Mouse (Mus musculus): Measurements from ENCODE around the gene Add1. TPM values are rescaled to one million over a fixed set of nuclear protein-coding genes. Genes with fewer than 3 reads are reported as not detected.

The Add1 gene
- 100 to 1,000 TPM; 294 to 308 TPM for total RNA-seq (2021)

DNA sequence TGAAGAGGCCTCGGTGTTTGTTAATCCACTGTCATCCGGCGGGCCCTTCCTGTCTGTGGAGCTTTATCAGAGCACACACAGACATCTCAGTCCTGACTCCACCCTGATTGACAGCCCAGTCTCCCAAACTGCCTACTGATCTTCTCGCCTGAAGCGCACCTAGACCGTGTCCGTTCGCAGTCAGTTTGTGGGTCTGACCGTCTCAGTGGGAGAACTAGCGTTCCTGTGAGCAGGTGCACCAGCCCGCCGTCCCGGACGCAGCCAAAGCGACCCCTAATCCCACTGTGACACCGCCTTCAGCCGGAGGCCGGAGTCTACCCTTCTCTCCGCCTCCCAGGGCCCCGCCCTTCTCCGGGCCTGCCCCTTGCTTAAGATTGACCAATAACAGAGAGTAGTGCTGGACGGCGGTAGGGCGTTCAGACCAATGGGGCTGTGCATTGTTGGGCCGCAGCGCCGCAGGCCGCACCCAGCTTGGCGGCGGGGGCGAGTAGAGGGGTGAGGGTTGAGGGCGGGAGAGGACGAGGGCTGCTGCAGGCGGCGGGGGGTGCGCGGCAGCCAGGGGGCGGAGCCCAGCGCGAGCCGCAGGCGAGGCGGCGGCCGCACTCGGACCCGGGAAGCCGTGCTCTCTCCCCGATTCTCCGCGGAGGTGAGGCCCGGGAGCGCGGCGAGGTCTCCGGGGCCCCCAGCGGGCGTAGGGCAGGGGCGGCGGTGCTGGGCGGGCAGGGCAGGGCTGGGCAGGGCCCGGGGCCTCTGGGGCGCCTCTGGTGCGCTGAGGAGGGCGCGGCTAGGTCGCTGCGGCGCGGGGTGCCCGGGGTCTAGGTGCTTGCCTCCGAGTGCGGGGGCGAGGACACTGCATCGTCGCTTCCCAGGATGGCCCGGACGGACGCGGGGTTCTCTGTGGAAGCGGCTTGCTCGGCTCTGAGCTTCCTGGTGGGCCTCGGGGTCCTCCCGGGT lies at the start of gene Add1:
Gene Add1, plus strand, starts transcription at position 397 of the 954 bp plus-strand sequence.
- intact Hi-C loops (cut with DNase I), result no loop called here
- DNase-seq (ENCODE audit: extremely low spot score in 1 of 2, low spot score in 2 of 2), result peak; percentile 97

DNA sequence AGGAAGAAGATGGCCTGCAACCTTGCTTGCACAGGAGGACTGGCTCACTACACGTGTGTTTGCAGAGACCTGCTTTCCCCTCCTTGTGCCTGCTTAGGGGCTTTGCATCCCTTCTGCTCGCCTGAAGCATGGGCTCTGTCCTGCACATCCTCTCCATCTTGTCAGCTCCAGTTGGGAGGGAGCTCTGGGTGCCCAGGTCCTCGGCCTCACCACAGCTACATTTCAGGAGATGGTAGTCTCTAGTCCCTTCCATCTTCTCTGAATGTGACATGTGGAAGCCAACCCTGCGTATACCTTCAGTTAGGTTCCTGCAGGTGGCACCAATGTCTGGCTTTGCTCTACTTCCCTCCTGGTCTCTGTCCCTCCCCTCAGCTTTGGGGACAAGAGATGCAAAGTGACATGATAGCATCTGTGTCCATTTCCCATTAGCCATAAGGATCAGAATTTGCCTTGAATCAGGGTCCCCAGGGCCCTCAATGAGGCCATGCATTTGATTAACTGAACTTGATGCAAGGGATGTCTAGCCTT lies 49.4 kb upstream of the Add1 start:
- no peak for DNase-seq (ENCODE audit: extremely low spot score in 1 of 2, low spot score in 2 of 2)
- intact Hi-C loops (cut with DNase I), result no loop called here

DNA sequence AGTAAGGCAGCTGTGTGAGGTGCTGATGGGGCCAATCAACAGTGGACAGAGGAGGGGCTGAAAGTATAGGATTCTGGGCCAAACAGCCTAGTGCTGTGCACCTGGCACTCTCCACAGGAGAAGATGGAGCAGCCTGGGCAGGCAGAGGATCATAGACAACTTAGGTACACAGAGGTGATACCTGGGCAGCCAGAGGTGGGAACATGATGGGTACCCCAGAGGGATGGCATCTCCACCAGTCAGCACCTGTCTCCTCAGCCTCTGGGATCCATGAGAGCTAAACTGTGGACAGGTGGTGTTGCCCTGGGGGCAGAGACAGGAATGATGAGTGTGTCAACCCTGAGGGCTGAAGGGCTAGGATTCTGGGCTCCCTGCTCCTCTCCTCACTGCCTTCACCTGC lies 49.0 kb upstream of the Add1 start:
- DNase-seq (ENCODE audit: extremely low spot score in 1 of 2, low spot score in 2 of 2), result no peak
- intact Hi-C loops (cut with DNase I), result no loop called here

DNA sequence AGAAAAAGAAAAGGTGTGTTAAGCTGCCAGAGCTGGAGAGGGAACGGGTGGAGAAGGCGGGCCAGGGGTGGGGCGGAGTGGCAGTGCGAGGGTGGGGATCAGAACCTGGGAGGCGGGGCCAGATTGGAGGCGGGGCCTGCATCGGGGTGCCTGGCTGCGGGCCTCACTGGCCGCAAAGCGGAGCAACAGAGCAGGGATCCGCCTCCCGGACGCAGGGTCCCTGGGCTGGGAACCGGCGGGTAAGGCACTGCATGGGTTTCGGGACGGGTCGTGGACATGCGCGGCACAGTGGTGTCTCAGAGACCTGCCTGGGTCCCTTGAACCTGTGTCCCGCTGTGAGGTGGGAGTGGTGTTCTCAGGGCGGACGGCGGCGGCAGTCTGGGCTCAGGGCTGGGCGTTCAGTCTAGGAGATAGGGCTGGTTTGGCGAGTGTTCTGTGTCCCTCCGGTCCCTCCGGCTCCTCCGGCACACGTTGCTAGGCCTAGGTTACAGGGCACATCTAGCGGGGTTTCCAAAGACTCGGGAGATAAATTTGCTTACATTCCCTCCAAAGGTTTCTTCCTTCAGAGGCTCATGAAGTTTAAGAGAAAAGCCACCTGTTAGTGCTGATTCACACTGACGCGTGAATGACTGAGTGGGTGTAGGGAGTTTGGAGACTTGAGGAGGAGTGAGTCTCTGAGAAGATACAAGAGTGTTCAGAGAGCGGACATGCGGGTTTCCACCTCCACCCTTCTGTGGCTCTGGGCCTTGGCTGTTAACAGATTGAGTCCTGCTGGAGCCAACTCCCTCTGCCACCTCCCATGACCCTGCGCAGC lies 47.6 kb upstream of the Add1 start, which contains the start of gene Sh3bp2:
Gene Sh3bp2, plus strand, starts transcription at position 176 of the 814 bp plus-strand sequence.
- peak; percentile 50 to 96 for DNase-seq (ENCODE audit: extremely low spot score in 1 of 2, low spot score in 2 of 2)
- intact Hi-C loops (cut with DNase I), result no loop called here

DNA sequence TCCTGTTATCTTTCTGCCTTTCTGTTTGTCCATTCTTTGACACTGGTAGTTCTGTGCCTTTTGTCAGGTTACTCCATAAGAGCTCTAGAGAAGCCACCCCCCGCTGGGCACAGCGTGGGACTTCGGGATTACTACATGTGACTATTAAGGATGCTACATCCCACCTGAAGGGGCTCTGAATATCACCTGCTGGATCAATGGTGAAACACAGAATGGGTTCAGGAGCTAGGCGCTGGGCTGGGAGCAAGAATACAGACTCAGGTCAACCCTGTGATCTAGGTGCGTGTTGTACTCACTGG lies 47.0 kb upstream of the Add1 start:
- DNase-seq (ENCODE audit: extremely low spot score in 1 of 2, low spot score in 2 of 2), result no peak
- intact Hi-C loops (cut with DNase I), result no loop called here

DNA sequence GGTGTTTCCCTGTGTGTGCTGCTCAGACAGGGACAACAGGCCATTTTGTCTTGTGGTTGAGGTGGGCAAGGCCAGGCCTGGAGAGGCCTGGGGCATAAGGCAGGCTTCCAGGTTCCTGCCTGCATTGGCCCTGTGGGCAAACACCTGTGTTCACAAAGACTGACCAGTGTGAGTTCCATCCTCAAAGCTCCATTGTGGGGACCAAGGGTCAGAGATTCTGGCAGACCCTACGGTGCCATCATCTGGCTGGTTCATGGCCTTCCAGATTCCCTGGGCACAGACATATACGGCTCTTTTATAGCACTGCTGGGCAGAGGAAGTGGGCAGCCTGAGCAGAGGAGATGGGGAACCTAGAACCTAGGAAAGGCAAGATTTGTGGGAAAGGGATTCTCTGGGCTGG lies 46.1 kb upstream of the Add1 start:
- DNase-seq (ENCODE audit: extremely low spot score in 1 of 2, low spot score in 2 of 2), result no peak
- intact Hi-C loops (cut with DNase I), result no loop called here

DNA sequence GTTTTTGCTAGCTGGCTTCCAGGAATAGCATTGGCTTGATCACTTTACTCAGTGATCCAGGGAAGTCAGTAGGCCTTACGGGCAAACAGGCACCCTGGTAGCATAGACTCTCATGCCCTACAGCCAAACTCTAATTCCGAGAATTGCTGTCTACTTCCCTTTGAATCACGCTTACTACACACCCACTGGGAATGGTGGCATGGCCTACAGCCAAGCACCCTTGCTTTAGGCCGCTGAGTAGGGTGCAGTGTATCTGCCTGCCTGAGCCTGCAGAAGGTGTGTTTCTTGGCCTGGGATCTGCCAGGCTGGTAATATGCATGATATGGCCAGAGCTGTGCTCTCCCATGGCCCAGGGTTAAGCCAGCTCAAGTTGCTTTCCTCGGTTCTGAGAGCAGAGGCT lies 44.7 kb upstream of the Add1 start:
- DNase-seq (ENCODE audit: extremely low spot score in 1 of 2, low spot score in 2 of 2), result no peak
- intact Hi-C loops (cut with DNase I), result no loop called here

DNA sequence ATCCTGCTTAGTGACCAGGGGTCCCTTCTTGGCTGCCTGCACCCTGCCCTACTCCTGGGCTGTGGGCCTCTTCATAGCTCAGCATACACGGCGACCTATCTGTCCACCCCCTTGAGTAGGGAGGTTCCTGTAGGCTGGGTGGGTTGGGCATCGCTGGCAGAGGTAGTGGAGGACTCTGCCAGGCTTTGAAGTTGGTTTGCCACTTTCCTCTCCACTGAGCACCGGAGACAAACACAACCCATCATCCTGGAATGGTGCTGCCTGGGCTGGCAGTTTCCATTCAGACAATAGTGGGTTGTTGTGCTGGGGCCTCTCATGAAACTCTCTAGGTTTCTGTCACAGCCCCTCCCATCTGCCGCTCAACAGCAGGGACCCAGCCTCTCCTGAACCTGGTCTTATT lies 43.3 kb upstream of the Add1 start:
- DNase-seq (ENCODE audit: extremely low spot score in 1 of 2, low spot score in 2 of 2), result no peak
- intact Hi-C loops (cut with DNase I), result no loop called here

DNA sequence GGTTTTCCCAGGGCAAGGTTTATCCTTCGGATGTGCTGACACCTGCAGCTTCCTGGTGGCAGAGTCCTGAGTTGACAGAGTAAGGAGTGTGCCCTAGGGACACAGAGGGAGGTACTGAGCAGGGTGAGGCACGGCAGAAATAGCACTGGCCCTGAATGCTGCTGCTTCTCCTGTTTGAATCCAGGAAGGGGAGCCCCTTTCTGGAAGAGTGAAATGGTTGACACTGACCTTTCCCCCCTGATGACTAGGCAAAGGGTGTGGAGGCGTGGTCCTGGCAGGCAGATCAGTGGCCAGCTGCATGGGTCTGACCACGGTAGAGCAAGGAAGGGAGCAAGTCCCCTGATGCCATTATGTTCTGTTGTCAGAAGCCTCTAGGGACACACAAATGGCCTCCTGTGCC lies 42.8 kb upstream of the Add1 start:
- intact Hi-C loops (cut with DNase I), result no loop called here

DNA sequence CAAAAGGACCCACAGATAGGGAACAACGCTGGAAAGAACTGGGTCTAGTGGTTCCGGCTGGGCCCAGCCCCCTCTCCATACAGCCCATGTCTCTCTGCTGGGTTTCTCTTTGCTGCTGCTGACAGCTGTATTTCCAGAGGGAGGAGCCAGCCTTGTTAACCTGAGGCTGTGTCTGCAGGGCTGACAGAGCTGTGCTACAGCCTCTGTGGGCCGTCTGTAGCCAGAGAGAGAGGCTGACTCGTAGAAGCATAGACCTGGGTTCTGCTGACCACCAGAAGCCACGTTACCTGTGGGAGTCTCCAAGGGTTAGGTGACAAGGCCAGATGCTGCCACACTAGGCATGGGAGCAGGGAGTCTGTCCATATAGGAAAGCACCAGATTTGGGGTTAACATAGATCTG lies 40.4 kb upstream of the Add1 start:
- no peak for DNase-seq (ENCODE audit: extremely low spot score in 1 of 2, low spot score in 2 of 2)
- intact Hi-C loops (cut with DNase I), result no loop called here

More for the DNA sequence above, 42.8 kb upstream of the Add1 start:
- peak in 1 of 2 experiments; percentile 15 for DNase-seq (ENCODE audit: extremely low spot score in 1 of 2, low spot score in 2 of 2)

DNA sequence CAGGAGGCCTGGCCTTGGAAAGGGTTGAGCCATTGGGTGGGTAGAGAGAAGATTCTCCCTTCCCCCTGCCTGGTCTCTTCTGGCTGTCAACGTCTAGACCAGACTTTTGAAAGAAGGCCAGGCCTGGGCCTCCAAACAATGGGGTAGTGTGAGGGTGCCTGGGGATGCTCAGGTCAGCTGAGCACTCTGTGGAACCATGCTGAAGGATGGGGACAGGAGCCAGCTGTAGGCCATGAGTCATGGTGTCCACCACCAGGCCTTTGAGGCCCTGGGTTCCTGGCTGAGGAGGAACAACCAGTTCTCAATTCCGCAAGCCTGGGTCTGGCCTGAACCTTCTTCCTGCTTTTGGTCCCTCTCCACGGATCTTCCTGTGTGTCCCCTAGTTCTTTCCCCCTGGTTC lies 39.6 kb upstream of the Add1 start:
- intact Hi-C loops (cut with DNase I), result no loop called here
- DNase-seq (ENCODE audit: extremely low spot score in 1 of 2, low spot score in 2 of 2), result peak in 1 of 2 experiments; percentile 21

DNA sequence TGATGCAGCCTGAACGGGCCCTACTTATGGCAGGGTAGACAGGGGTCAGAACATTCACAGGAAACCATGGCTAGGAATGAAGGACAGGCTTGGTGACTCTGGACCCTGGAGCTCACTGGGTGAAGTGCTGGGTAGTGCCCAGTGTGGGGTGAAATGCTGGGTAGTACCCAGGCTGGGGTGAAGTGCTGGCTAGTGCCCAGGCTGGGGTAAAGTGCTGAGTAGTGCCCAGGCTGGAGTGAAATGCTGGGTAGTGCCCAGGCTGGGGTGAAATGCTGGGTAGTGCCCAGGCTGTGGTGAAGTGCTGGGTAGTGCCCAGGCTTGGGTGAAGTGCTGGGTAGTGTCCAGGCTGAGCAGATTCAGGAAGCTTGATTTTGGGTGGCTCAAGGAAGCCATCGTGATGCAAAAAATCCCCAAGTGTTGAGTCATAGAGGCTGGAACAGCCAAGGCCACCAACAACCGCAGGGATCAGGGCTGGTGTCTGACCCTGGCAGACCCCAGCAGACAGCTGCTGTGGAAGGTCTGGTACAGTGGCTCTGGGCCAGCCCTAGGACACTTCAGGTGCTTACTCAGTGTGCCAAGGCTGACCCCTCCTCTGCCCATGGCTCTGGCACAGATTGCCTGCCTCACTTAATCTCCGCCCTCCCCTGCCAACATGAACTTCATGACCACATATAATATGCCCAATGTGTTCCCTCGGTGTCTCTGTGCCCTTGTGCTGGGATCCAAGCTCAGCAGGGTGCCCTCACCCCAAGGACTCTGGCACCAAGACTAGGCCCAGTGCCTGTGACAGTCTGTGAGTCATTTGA lies 38.5 kb upstream of the Add1 start:
- intact Hi-C loops (cut with DNase I), result no loop called here

DNA sequence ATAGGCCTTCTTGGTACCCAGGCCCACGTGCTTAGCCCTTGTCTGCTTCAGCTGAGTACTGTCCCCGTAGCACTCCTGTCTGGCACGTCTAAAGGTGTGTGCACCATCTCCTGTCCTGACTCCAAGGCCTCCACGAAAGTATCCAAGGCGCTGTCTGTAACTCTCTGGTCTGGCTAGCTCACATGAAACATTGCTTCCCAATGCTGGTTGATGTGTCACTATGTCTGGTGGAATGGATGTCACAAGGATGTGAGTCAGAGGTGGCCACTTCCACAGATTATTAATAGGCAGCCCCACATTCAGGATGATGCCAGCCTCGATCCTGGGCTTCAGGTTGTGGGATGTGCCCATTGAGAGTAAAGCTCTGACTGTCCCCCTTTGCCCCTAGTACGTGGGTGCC lies 37.6 kb upstream of the Add1 start:
- intact Hi-C loops (cut with DNase I), result no loop called here
- DNase-seq (ENCODE audit: extremely low spot score in 1 of 2, low spot score in 2 of 2), result no peak

More for the DNA sequence above, 38.5 kb upstream of the Add1 start:
- peak in 1 of 2 experiments; percentile 18 for DNase-seq (ENCODE audit: extremely low spot score in 1 of 2, low spot score in 2 of 2)

DNA sequence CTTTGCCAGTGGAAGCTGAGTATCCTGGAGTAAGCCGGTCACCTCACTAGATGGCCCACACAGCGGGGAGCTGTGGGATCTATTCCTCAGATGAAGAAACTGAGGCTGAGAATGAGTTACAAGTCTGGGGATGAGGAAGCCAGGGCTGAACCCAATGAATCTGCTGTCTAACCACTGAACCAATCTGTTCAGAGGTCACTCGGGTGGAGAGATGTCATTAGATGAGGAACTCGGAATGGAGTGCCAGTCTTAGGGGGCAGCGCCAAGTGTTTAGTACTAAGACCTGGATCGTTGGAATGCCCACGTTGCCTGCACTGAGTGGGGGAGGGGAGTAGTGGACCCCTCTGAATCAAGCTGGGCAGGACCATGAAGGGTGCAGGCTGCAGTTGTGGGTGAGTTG lies 35.4 kb upstream of the Add1 start:
- intact Hi-C loops (cut with DNase I), result no loop called here
- DNase-seq (ENCODE audit: extremely low spot score in 1 of 2, low spot score in 2 of 2), result no peak

DNA sequence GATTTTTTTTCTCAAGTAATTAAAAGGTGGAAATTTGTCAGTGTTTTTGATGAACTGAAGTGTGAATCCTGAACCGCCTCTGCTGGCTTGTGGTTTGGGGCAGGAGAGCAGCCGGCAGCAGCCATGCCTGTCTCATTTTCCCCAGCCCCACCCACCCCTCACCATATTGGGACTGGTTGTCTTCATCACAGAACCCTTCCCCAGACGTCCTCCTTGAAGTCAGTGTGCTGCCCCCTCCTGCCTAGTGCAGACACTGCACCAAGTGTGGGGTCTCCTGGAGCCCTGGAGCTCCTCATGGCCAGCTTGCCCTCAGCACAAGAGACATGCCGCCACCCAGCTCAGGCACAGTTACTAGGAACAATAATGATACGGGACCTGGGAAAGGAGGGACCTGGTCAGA lies 34.9 kb upstream of the Add1 start:
- intact Hi-C loops (cut with DNase I), result no loop called here
- DNase-seq (ENCODE audit: extremely low spot score in 1 of 2, low spot score in 2 of 2), result no peak

DNA sequence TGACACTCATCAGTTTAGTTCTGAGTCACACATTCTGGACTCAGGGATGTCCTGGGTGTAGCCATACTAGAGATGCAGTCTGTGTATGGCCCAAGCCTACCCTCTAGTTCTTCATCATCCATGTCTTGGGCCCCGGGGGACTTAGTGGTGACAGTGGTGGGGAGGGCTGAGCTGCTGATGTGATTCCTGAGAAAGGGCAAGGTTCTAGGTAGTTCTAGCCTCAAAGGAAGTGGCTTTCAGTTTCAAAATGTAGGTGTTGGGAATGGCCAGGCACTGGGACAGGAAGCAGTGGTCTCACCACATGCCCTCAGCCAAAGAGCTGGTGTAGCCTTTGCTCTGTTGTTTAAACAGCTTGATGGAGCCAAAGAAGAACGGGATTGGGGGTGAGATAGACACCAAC lies 34.3 kb upstream of the Add1 start:
- intact Hi-C loops (cut with DNase I), result no loop called here
- no peak for DNase-seq (ENCODE audit: extremely low spot score in 1 of 2, low spot score in 2 of 2)

DNA sequence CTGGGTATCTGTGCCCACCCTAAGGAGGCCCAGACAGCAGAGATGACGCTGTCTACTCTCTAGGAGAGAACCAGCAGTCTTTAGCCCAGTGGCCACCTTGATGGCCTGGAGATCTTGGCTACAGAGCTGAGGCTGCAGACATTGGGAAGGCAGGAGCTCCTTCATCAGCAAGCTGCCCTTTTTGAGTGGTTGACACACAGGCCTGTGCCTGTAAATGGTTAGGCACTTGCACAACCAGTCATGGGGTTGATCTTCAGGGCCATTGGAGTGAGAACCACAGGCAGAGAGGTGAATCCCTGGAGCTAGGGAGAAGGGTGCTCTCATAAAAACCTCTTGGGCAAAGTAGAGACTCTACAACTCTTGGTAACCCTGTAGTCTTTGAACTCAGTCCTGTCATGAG lies 31.3 kb upstream of the Add1 start:
- no peak for DNase-seq (ENCODE audit: extremely low spot score in 1 of 2, low spot score in 2 of 2)
- intact Hi-C loops (cut with DNase I), result no loop called here

DNA sequence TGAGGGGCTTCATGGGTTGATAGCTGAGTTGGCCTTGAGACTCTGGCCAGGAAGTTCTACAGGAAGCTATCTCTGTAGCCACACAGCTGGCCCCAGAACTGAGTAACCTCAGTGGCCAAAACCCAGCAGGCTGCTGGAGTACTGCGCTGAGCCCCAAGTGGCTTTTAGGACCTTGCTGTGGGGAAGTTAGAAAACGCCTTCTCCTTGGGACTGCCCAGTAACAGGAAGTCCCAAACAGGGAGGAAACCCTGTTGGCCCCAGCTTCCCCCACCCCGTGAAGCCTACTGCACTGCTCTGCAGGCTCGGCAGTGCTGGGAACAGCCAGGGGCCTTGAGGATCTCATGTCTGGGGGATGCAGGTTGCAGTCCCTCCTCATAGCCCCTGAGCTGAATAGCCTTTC lies 30.4 kb upstream of the Add1 start:
- intact Hi-C loops (cut with DNase I), result no loop called here

DNA sequence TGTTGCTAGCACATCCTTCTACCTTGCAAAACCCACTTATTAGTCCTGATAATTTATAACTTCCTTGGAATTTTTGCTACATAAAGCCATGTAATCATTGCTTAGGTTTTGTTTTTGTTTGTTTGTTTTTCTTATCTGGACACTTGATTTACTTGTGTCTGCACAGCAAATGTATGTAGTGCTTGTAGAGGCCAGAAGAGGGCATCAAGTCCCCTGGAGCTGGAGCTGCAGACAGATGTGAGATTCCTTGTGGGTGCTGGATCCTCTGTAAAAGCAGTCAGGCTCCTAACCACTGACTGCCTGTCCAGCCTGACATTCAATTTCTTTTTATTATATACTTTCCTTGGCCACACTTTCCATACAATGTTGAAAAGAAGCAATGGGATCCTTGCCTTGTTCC lies 26.1 kb upstream of the Add1 start:
- intact Hi-C loops (cut with DNase I), result no loop called here
- no peak for DNase-seq (ENCODE audit: extremely low spot score in 1 of 2, low spot score in 2 of 2)

More for the DNA sequence above, 30.4 kb upstream of the Add1 start:
- DNase-seq (ENCODE audit: extremely low spot score in 1 of 2, low spot score in 2 of 2), result peak in 1 of 2 experiments; percentile 58

All from left cerebral cortex, postnatal 10 days (tissue).